Mouse (Mus musculus) erythroid progenitor cell, adult 5-6 weeks (primary cell): Measurements from ENCODE around the gene Olfr222. TPM values are rescaled to one million over a fixed set of nuclear protein-coding genes. Genes with fewer than 3 reads are reported as not detected.
A peak's percentile ranks its signal among the peaks of the same experiment; 100 is the strongest.

Experiments
- ATAC-seq: replicated peaks from 2 replicates; pipeline ENCODE4 v1.8.0; 2016; ENCODE audit warnings: moderate number of reproducible peaks, mild to moderate bottlenecking, moderate TSS enrichment, inconsistent platforms; ENCODE audit not compliant: poor library complexity, low FRiP score, severe bottlenecking
- total RNA-seq, 2 experiments: library from RNA; stranded (forward) in 1 of 2; stranded (reverse) in 1 of 2; fragments of 150-400 nt in 1 of 2; fragments of 186-747, 209-891 nt in 1 of 2; gene quantifications; 2 replicates each; pipeline versions ENCODE4 v1.2.3 to v1.2.4; 2015 to 2017; ENCODE audit warnings: low replicate concordance in 2 of 2

The Olfr222 gene
- total RNA-seq, 2 experiments from 2014 or later = not detected

DNA sequence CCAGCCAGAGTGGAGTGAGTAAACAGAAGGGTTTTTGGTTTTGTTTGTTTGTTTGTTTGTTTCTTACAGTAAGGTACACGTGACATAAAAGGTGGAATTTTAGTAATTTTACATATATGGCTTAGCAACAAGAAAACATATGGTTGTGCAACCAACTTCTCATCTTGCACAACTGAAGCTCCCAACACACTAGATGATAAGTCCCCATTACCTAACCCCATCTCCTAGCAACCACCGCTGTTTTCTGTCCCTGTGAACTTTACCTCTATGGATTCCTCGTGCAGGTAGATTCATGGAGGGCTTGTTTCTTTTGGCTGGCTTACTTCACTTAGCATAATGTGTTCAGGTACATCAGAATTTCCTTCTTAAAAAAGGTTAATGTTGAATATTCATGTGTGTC lies 32.7 kb downstream of the Olfr222 start:
- no peak for ATAC-seq

DNA sequence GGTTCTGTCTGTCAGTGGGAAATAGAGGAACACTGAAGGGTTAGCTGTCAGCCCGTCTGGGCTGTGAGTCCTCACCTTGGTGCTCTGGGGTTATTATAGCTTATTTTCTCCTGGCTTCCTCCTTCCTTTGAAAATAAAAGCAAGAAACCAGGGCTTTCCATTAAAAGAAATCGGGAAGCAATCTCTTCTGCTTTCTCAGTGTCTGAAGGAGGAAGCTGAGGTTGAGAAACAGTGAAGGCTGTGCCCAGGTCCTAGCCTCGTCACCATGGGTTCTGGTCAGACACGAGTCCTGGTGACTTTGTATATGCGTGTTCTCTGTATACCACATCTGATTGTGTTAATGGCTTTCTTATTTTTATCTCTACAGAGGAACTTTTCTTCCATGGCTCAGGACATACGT lies 33.6 kb downstream of the Olfr222 start:
- ATAC-seq = no peak

DNA sequence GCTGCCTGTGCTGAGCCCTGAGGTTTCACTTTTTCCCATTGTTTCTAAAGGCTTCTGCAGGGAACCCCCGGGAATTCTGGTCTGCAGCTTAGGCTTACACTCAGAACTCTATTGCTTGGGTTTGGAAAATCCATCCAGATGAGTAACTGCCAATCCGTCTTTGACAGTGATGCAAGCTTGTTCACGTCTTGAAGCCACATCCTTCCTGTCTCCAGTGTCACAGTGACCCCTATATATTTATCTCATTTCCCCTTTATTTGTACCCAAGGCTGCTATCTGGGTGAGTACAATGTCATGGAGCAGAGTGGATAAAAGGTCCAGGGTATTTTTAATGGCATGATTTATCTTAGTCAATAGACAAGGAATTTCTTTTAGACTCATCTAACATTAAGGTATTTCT lies 34.7 kb downstream of the Olfr222 start, which contains the start of gene Nlrp3:
Nlrp3 (plus strand) TSS at position 245 of the 400 bp plus-strand sequence.
- no peak for ATAC-seq

DNA sequence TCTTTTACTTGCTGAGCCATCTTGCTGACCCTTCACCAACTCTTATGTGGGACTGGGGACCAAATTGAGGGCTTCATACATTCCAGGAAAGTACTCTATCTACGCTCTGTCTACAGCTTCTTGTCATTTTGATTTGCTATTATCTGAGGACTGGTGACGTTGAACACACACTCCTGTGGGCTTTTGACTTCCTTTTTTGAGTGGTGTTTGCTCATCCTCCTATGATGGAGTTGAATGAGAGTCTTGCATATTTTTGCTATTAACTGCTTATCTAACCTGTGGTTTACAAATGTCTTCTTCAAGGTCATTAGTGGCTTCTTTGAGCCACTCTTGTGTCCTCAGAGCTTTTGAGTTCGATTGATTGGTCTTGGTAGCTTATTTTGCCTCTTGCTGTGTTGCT lies 35.9 kb downstream of the Olfr222 start:
- ATAC-seq = no peak

DNA sequence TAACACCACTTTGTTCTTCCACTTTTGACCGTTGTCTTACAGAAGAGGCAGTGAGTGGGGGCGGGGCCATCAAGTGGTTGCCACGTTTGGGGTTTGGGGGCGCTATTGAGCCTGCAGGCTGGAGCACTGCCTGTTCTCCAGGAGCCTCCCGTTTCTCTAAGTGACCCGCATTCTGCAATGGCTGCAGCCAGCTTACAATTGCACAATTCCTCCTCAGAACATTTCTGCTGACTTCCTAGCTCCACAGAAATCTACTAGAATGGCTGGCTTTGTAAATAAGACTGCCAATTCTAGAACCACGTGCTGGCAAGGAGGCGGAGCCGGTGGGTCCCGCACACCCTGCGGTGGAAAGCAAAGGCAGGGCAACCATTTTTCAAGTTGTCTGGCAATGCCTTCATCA lies 37.6 kb downstream of the Olfr222 start:
- ATAC-seq = no peak

DNA sequence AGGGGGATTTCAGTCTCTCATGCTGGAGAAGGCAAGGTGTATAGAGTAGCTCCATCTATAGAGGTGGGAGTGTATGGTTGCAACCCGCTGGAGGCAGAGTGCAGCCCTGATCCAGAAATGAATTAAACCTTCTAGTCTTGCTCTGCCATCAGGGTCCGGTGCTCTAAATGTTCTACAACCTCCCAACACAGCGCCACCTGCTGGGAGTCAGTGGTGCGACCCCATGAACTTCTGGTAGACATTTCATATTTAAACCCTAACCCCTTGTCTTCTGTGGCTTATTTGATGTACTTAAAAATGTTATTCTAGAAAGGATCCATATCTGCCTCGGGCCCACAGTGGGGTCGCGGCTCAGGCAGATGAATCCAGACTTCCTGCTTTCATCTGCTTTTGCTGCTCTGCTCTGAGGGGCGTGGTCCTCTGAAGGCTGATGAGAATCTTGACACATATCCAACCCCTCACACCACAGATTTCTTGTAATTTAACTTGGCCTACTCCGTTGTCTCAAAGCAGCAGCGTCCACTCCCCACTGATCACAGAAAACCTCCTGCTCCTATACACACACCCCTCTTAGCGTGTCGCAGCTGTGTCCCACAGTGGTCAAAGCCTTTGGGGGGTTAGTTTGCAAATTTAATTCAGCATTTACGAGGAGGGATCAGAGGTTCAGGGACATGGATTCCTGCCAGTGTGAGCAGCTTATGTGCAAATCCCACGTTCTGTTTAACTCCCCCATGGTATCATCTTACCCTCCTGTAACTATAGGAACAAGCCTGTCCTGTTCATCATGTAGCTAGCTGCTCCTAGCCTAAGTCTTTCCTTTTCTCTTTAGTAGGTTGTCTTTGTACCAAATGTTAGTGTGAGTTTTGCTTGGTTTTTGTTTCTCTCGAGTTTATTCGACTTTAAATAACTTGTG lies 38.6 kb downstream of the Olfr222 start:
- no peak for ATAC-seq

DNA sequence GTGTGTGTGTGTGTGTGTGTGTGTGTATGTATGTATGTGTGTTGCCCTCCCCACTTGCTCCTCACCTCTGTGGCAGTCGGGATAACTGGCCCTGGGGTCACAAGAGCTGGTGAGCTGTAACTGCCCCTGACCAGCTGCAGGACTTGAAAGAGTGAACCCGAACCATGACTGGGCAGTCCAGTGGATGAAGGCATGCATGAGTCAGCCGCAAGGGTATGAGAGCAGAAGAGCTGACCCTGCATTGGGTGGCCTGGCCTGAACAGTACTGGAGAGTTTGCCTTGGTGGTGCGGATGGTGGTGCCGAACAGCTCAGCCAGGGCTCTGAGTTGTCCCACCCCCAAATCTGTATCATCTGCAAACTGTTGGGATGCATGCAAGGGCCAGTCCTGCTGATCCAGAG lies 44.5 kb downstream of the Olfr222 start:
- no peak for ATAC-seq

DNA sequence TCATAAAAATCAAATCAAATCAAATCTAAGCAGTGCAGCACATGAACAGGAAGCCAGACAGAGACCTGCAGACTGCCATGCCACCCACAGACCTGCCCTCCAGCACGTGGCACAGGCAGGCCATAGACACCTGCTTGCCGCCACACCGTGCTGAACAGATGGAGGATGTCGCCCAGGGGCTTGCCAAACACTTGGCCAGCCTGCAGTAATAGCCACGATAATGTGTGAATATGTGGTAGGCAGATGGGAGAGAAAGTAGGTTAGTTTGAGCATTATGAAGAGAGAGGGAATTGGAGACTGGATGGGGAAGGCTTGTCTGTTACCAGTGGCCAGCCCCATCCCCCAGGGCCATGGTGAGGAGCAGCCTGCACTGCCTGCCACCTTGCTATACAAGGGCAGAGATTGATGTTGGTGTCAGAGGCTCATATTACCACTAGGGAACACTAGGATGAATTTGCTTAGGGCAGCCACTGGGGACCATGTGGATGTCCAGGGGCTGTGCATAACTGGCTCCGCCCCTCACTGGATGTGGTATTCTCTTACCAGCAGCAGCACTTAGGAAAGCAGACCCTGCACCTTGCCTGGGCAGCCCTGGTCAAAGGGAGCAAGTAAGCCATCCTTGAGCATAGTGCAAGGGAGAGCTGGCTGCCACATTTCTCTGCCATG lies 45.0 kb downstream of the Olfr222 start:
- ATAC-seq = 0 out of 2 replicates have a peak, but pooled peaks have one; percentile 34

DNA sequence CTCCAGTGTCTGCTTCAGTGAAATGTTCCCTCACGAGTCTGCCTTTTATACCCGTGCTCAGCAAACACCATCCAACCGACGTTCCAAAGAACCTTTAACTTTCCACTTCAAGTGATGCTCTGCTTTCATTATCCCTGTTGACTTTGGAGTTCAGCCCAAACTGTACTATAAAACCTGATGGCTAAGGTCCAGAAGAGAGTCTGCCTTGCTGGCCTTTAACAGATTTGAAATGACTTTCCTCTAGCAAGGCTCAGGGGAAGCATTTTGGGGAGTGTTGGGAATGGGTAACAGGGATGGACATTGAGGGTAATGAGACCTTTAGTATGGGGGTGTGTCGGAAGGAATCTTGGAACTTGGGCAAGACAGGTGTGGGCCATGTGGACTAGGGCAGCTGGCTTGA lies 45.8 kb downstream of the Olfr222 start:
- ATAC-seq = no peak

DNA sequence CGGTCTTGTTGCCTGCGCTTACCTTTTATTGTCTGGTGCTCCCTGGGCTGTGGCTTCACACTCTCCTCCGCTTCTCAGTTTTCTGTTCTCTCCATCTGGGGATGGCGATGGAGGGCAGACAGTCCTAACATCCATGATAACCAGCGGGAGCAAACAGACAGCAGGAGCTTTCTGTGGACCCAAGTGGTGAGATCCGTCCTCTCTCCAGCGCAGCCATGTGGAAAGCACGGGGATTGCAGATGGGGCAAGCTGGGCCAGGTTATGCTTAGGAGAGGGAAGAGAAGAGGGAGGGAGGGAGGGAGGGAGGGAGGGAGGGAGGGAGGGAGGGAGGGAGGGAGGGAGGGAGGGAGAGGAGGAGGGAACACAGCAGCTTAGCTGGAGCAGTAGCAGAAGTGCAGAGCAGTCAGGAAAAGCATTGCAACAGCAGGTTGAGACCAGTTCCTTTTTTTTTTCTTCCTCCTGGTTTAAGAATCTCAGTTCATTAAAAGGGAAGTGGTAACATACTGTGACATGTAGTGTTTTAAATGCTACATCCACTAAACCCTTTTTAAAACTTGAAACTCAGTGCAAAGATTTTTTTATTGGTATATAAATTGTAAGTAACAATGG lies 49.5 kb downstream of the Olfr222 start, which contains the start of gene Zkscan17:
Zkscan17 (minus strand) TSS at position 280 of the 609 bp plus-strand sequence.
- ATAC-seq = no peak

DNA sequence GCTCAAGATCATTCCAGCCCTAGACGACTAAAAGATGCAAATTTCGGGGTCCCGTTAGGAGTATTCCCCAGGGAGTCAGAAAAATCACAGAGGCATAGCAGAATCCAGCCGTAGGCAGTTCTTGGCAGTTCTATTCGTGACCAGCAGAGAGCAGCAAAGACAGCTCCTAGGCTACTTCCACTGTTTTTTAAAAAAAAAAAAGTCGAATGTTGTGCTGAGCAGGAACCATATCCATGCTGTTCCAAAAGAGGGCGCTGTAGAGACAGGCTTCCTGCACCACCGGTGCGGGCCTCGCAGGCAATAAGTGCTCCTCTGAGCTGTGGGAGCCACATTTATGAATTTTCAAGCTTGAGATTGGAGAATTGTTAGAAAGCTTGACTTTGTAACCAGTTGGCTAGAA lies 50.8 kb downstream of the Olfr222 start:
- ATAC-seq = no peak

DNA sequence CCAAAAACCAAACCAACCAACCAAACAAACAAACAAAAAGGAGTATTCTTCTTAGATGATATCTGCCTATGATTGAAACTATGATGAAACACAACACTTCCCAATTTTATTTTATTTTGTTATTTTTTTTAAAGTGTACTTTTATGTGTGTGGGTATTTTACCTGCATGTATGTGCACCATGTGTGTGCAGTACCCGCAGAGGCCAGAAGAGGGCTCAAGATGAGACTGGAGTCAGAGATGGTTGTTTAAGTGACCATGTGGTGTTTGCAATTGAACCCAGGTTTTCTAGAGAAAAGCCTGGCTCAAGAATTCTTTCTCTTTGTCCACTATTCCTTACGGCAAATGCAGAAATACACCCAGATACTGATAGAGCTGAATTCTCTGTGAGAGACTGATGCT lies 51.9 kb downstream of the Olfr222 start:
- ATAC-seq = no peak

Other genes with a start within 250 kb of the Olfr222 start
- gene Prss38, start 200.6 kb downstream of the Olfr222 start, total RNA-seq (2015; ENCODE audit: low replicate concordance) = not detected in 2 replicates
- gene Prss38, start 200.6 kb downstream of the Olfr222 start, total RNA-seq (2017; ENCODE audit: low replicate concordance) = not detected in 2 replicates
- gene Jmjd4, start 126.2 kb downstream of the Olfr222 start, total RNA-seq (2015; ENCODE audit: low replicate concordance) = 2.5 and 3.4 TPM in 2 replicates
- 2.3 and 3.2 TPM in 2 replicates for gene Jmjd4, start 126.2 kb downstream of the Olfr222 start, total RNA-seq (2017; ENCODE audit: low replicate concordance)
- not detected in 2 replicates for gene Snap47, start 125.0 kb downstream of the Olfr222 start, total RNA-seq (2015; ENCODE audit: low replicate concordance)
- gene Snap47, start 125.0 kb downstream of the Olfr222 start, total RNA-seq (2017; ENCODE audit: low replicate concordance) = 0.13 and 6.4 TPM in 2 replicates
- not detected in 2 replicates for gene Zfp867, start 103.8 kb downstream of the Olfr222 start, total RNA-seq (2015; ENCODE audit: low replicate concordance)
- gene Zfp867, start 103.8 kb downstream of the Olfr222 start, total RNA-seq (2017; ENCODE audit: low replicate concordance) = not detected in 2 replicates
- gene Zkscan17, start 49.5 kb downstream of the Olfr222 start, total RNA-seq (2015; ENCODE audit: low replicate concordance) = 1.7 and 2.9 TPM in 2 replicates
- 3.0 and 3.7 TPM in 2 replicates for gene Zkscan17, start 49.5 kb downstream of the Olfr222 start, total RNA-seq (2017; ENCODE audit: low replicate concordance)
- 0.72 and 0.84 TPM in 2 replicates for gene Nlrp3, start 34.7 kb downstream of the Olfr222 start, total RNA-seq (2015; ENCODE audit: low replicate concordance)
- gene Nlrp3, start 34.7 kb downstream of the Olfr222 start, total RNA-seq (2017; ENCODE audit: low replicate concordance) = 0.13 and 1.3 TPM in 2 replicates
- not detected in 2 replicates for gene Olfr223, start 17.1 kb upstream of the Olfr222 start, total RNA-seq (2015; ENCODE audit: low replicate concordance)
- not detected in 2 replicates for gene Olfr223, start 17.1 kb upstream of the Olfr222 start, total RNA-seq (2017; ENCODE audit: low replicate concordance)
- 21.4 and 38.2 TPM in 2 replicates for gene Mprip, start 85.1 kb upstream of the Olfr222 start, total RNA-seq (2015; ENCODE audit: low replicate concordance)
- 20.7 and 44.4 TPM in 2 replicates for gene Mprip, start 85.1 kb upstream of the Olfr222 start, total RNA-seq (2017; ENCODE audit: low replicate concordance)
- gene Pld6, start 211.4 kb upstream of the Olfr222 start, total RNA-seq (2015; ENCODE audit: low replicate concordance) = not detected in 2 replicates
- not detected in 2 replicates for gene Pld6, start 211.4 kb upstream of the Olfr222 start, total RNA-seq (2017; ENCODE audit: low replicate concordance)
- gene Flcn, start 233.8 kb upstream of the Olfr222 start, total RNA-seq (2015; ENCODE audit: low replicate concordance) = 2.1 and 5.0 TPM in 2 replicates
- gene Flcn, start 233.8 kb upstream of the Olfr222 start, total RNA-seq (2017; ENCODE audit: low replicate concordance) = 2.3 and 5.4 TPM in 2 replicates